Mouse (Mus musculus) cerebellum, adult 2 months (tissue): ENCODE measurements at regions not wholly inside any gene's neighbourhood (a gene's known extent, or its start where the extent isn't known, plus 50 kb on each side); places are given as distances from the start of the nearest gene placed in this dataset.

Source experiments
- CTCF ChIP-seq: fragments of 200-500 bp; IDR thresholded peaks from 2 replicates; pipeline ENCODE4 v1.5.1; 2011; ENCODE audit warnings: low read depth, mild to moderate bottlenecking, control low read depth, low read length, moderate library complexity, borderline replicate concordance; ENCODE audit not compliant: insufficient read depth
- POLR2A ChIP-seq: fragments of 200-500 bp; IDR thresholded peaks from 2 replicates; pipeline ENCODE4 v1.6.1; 2011; ENCODE audit warnings: low read length, control low read depth, borderline replicate concordance; ENCODE audit not compliant: insufficient read depth

DNA sequence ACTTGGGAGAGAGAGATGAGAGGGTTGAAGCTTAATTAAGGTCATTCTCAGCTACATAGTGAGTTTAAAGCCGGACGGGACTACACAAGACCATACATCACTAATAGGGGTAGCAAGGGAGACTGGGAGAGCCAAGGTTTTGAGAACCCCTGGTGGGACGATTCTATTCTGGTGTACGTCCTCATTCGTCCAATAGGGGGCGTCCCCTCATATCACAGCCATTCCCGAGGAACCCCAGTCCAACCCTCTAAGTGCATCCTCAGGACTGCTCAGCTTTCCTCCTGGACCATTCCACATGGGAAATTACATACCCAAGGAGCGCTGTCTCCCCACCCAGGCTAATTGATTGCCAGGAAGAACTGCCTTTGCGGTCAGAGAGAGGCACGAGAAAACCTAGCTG, 385.5 kb downstream of the Setd4 start:
- TF ChIP-seq POLR2A, result no peak
- TF ChIP-seq CTCF, result no peak
